Mouse (Mus musculus): Measurements from ENCODE around the gene Kifc3. TPM values are rescaled to one million over a fixed set of nuclear protein-coding genes. Genes with fewer than 3 reads are reported as not detected.

Kifc3 gene
- polyA plus RNA-seq, 1 experiment from 2014 or later = 19.4 TPM

GRCm38 (mm10) chr8:95146044-95146745, 56.4 kb downstream of the Kifc3 start:
- no peak overlapping the region for H3K4me3 ChIP-seq (replicated peaks; ENCODE audit: low read depth, low read length)
- H3K36me3 ChIP-seq (ENCODE audit: control insufficient read depth, insufficient read depth, low read length) = no peaks in the 10 kb centered on the region
- H3K9me3 ChIP-seq (ENCODE audit: control insufficient read depth, low read length) = no peaks in the 10 kb centered on the region
- no peak overlapping the region for H3K9ac ChIP-seq (replicated peaks; ENCODE audit: low read length)
- ATAC-seq (ENCODE audit: low FRiP score, low TSS enrichment) = no peak
- peaks cover 19% of the 10 kb centered on the region for H3K4me1 ChIP-seq (ENCODE audit: control insufficient read depth, insufficient read depth, low read length)
- no peak for DNase-seq
- H3K4me2 ChIP-seq (ENCODE audit: low read length) = no peak overlapping the region
- no peak overlapping the region for H3K27ac ChIP-seq (replicated peaks; ENCODE audit: low read depth, low read length)
- no peaks in the 10 kb centered on the region for H3K27me3 ChIP-seq (ENCODE audit: control insufficient read depth, insufficient read depth, low read length)
- 81% methylated on average over 2 of the region's 2 CpGs for WGBS

GRCm38 (mm10) chr8:95144631-95145015, 58.0 kb downstream of the Kifc3 start:
- no peaks in the 10 kb centered on the region for H3K36me3 ChIP-seq (ENCODE audit: control insufficient read depth, insufficient read depth, low read length)
- H3K4me1 ChIP-seq (ENCODE audit: control insufficient read depth, insufficient read depth, low read length) = peaks cover 24% of the 10 kb centered on the region
- no peak overlapping the region for H3K4me3 ChIP-seq (replicated peaks; ENCODE audit: low read depth, low read length)
- H3K27me3 ChIP-seq (ENCODE audit: control insufficient read depth, insufficient read depth, low read length) = no peaks in the 10 kb centered on the region
- H3K9ac ChIP-seq (replicated peaks; ENCODE audit: low read length) = no peak overlapping the region
- H3K9me3 ChIP-seq (ENCODE audit: control insufficient read depth, low read length) = no peaks in the 10 kb centered on the region
- no peak overlapping the region for H3K27ac ChIP-seq (replicated peaks; ENCODE audit: low read depth, low read length)
- WGBS = 50% methylated on average over 2 of the region's 2 CpGs
- no peak for DNase-seq
- no peak for ATAC-seq (ENCODE audit: low FRiP score, low TSS enrichment)
- H3K4me2 ChIP-seq (ENCODE audit: low read length) = no peak overlapping the region

GRCm38 (mm10) chr8:95143805-95144630, 58.6 kb downstream of the Kifc3 start:
- Histone ChIP-seq H3K27ac (replicated peaks; ENCODE audit: low read depth, low read length) (no peak overlapping the region; the same call in 1 of the 2 replicates), H3K4me2 (ENCODE audit: low read length) (no peak overlapping the region), H3K9me3 (ENCODE audit: control insufficient read depth, low read length) (no peaks in the 10 kb centered on the region), H3K9ac (replicated peaks; ENCODE audit: low read length) (no peak overlapping the region), H3K27me3 (ENCODE audit: control insufficient read depth, insufficient read depth, low read length) (no peaks in the 10 kb centered on the region), H3K4me1 (ENCODE audit: control insufficient read depth, insufficient read depth, low read length) (peaks cover 24% of the 10 kb centered on the region), H3K36me3 (ENCODE audit: control insufficient read depth, insufficient read depth, low read length) (no peaks in the 10 kb centered on the region), H3K4me3 (replicated peaks; ENCODE audit: low read depth, low read length) (no peak overlapping the region)
- ATAC-seq (ENCODE audit: low FRiP score, low TSS enrichment) (no peak), DNase-seq (no peak)
- 61% methylated on average over 6 of the region's 6 CpGs for WGBS

GRCm38 (mm10) chr8:95142985-95143804, 59.4 kb downstream of the Kifc3 start:
- Histone ChIP-seq H3K27me3 (ENCODE audit: control insufficient read depth, insufficient read depth, low read length) (no peaks in the 10 kb centered on the region), H3K4me1 (ENCODE audit: control insufficient read depth, insufficient read depth, low read length) (peaks cover 26% of the 10 kb centered on the region), H3K4me3 (replicated peaks; ENCODE audit: low read depth, low read length) (peak overlapping the region; percentile 65), H3K36me3 (ENCODE audit: control insufficient read depth, insufficient read depth, low read length) (no peaks in the 10 kb centered on the region), H3K4me2 (ENCODE audit: low read length) (peak overlapping the region; percentile 95), H3K27ac (replicated peaks; ENCODE audit: low read depth, low read length) (peak overlapping the region; percentile 68), H3K9me3 (ENCODE audit: control insufficient read depth, low read length) (no peaks in the 10 kb centered on the region), H3K9ac (replicated peaks; ENCODE audit: low read length) (peak overlapping the region; percentile 37; the same call in 1 of the 2 replicates)
- ATAC-seq (ENCODE audit: low FRiP score, low TSS enrichment) (peak; percentile 4; the same call in 1 of the 2 replicates), DNase-seq (peak; percentile 49)
- 10% methylated on average over 17 of the region's 17 CpGs for WGBS

- Histone ChIP-seq H3K27ac (replicated peaks; ENCODE audit: low read depth, low read length) (peak overlapping the region; percentile 68), H3K4me2 (ENCODE audit: low read length) (peak overlapping the region; percentile 95)
- under 1% methylated on average over 63 of the region's 66 CpGs for WGBS
Measured at GRCm38 (mm10) chr8:95142075-95142831, 60.4 kb downstream of the Kifc3 start.

GRCm38 (mm10) chr8:95141469-95142074, 61.0 kb downstream of the Kifc3 start:
- peaks cover 39% of the 10 kb centered on the region for H3K4me1 ChIP-seq (ENCODE audit: control insufficient read depth, insufficient read depth, low read length)
- H3K27me3 ChIP-seq (ENCODE audit: control insufficient read depth, insufficient read depth, low read length) = peaks cover 11% of the 10 kb centered on the region; the same call in 1 of the 2 replicates
- H3K9me3 ChIP-seq (ENCODE audit: control insufficient read depth, low read length) = no peaks in the 10 kb centered on the region
- H3K4me3 ChIP-seq (replicated peaks; ENCODE audit: low read depth, low read length) = peak overlapping the region; percentile 65
- H3K27ac ChIP-seq (replicated peaks; ENCODE audit: low read depth, low read length) = peak overlapping the region; percentile 68
- peak overlapping the region; percentile 95 for H3K4me2 ChIP-seq (ENCODE audit: low read length)
- H3K9ac ChIP-seq (replicated peaks; ENCODE audit: low read length) = peak overlapping the region; percentile 82
- DNase-seq = peak; percentile 53
- ATAC-seq (ENCODE audit: low FRiP score, low TSS enrichment) = no peak
- WGBS = 0% methylated on average over 6 of the region's 6 CpGs
- H3K36me3 ChIP-seq (ENCODE audit: control insufficient read depth, insufficient read depth, low read length) = no peaks in the 10 kb centered on the region

More at GRCm38 (mm10) chr8:95142075-95142831, 60.4 kb downstream of the Kifc3 start:
- Histone ChIP-seq H3K4me1 (ENCODE audit: control insufficient read depth, insufficient read depth, low read length) (peaks cover 36% of the 10 kb centered on the region), H3K9me3 (ENCODE audit: control insufficient read depth, low read length) (no peaks in the 10 kb centered on the region), H3K36me3 (ENCODE audit: control insufficient read depth, insufficient read depth, low read length) (no peaks in the 10 kb centered on the region), H3K9ac (replicated peaks; ENCODE audit: low read length) (peak overlapping the region; percentile 82), H3K4me3 (replicated peaks; ENCODE audit: low read depth, low read length) (peak overlapping the region; percentile 65), H3K27me3 (ENCODE audit: control insufficient read depth, insufficient read depth, low read length) (peaks cover 4% of the 10 kb centered on the region; the same call in 1 of the 2 replicates)
- ATAC-seq (ENCODE audit: low FRiP score, low TSS enrichment) (peak; percentile 74), DNase-seq (peak; percentile 94)

GRCm38 (mm10) chr8:95141026-95141425, 61.6 kb downstream of the Kifc3 start:
- Histone ChIP-seq H3K27me3 (ENCODE audit: control insufficient read depth, insufficient read depth, low read length) (peaks cover 14% of the 10 kb centered on the region; the same call in 1 of the 2 replicates), H3K9me3 (ENCODE audit: control insufficient read depth, low read length) (no peaks in the 10 kb centered on the region), H3K36me3 (ENCODE audit: control insufficient read depth, insufficient read depth, low read length) (no peaks in the 10 kb centered on the region), H3K27ac (replicated peaks; ENCODE audit: low read depth, low read length) (no peak overlapping the region), H3K4me3 (replicated peaks; ENCODE audit: low read depth, low read length) (no peak overlapping the region), H3K9ac (replicated peaks; ENCODE audit: low read length) (no peak overlapping the region), H3K4me2 (ENCODE audit: low read length) (peak overlapping the region; percentile 95), H3K4me1 (ENCODE audit: control insufficient read depth, insufficient read depth, low read length) (peaks cover 39% of the 10 kb centered on the region)
- DNase-seq (no peak), ATAC-seq (ENCODE audit: low FRiP score, low TSS enrichment) (no peak)
- 81% methylated on average over 1 of the region's 1 CpGs for WGBS
